Mouse (Mus musculus) E14TG2a.4 (cell line): ENCODE measurements at regions not wholly inside any gene's neighbourhood (a gene's known extent, or its start where the extent isn't known, plus 50 kb on each side); places are given as distances from the start of the nearest gene placed in this dataset.

Experiments
- CTCF ChIP-seq: conservative IDR thresholded peaks from 2 replicates; pipeline ENCODE4 v1.5.1; 2014; ENCODE audit warnings: low read length
- NANOG ChIP-seq: IDR thresholded peaks from 2 replicates; pipeline ENCODE4 v1.6.1; 2014; ENCODE audit warnings: borderline replicate concordance, low read length, mixed read lengths
- POU5F1 ChIP-seq: IDR thresholded peaks from 2 replicates; pipeline ENCODE4 v1.6.1; 2014; ENCODE audit warnings: low read length, borderline replicate concordance

DNA sequence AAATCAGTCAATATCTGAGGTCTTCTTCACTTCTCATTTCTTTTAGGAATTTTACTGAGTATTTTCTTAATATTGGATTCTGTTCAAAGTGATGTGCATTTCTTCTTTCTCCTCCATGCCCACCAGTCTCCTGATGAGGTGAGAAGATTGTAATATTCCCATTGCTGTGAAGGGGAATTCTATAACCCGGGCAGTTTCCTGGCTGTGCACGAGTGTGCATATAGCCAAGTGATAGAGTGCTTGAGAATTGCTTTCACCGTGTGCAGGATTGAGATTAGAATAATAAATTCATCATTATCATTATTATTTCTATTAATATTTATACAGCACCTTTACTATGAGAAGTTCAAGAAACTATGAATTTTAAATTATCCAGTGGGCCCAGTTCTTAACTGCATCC is 671.9 kb upstream of the Gm38303 start:
- TF ChIP-seq CTCF (no peak), NANOG (no peak), POU5F1 (no peak)
